Mouse (Mus musculus): Measurements from ENCODE around the gene S1pr3.
A peak's percentile ranks its signal among the peaks of the same experiment; 100 is the strongest.

DNA sequence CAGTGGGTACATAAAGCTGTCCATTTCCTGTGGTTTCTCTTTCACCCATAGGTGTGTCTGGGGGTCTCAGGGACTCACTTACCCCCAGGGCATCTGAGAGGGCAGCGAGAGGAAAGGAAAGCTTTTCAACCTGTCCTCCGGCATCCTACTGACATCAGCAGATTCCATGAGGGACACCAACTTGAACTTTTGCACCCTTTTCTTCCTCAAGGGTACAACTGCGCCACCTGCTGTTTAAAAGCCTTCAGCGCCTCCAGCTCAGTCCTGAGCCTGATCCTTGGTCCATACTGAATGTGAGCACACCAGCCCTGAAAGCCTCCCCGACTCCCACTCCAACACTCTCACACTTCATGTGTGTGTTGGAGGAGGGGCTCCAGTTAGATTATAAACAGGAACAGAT lies 16.2 kb downstream of the S1pr3 start:
- TF ChIP-seq EP300 (IDR thresholded peaks at IDR 0.05; ENCODE audit: low read depth) = no peak
- peak; percentile 74 for TF ChIP-seq CTCF (IDR thresholded peaks at IDR 0.05; ENCODE audit: low read depth)
